8 mouse cellular contexts compared by ENCODE assay signal in the genomic region with DNA sequence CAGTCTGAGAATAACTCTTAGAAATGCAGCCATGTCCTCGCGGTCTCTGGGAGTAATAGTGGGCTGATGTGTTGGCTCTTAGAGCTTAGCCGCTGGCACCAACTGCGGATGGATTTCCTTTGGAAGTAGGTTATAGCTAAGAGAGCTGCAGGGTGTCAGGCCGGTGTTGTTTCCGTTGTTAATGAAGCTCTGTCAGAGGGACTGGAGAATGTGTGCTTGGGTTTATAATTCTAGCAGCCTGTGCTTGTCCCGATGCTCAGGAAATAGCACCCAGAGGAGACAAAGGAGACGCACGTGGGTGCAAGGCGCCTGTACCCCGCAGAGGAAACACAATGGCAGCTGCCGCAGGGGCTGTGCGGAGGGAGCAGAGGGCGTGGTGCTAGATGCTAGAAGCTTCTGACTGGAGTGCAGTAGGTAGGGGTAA. TPM values are rescaled to one million over a fixed set of nuclear protein-coding genes. Genes with fewer than 3 reads are reported as not detected.
DNase-seq lines count a peak whose midpoint lies in the region; ATAC-seq and TF ChIP-seq lines count a peak whose summit lies in the region.

No protein-coding gene starts in this region.

- H3K9me3 ChIP-seq in kidney, postnatal 0 days (replicated peaks; ENCODE audit: low read length): no peaks in the 10 kb centered on the region
- H3K9me3 ChIP-seq in embryonic facial prominence, embryonic 11.5 days (replicated peaks; ENCODE audit: control insufficient read depth, low read length): no peaks in the 10 kb centered on the region
- H3K9me3 ChIP-seq in hindbrain, embryonic 12.5 days (replicated peaks): no peaks in the 10 kb centered on the region

- H3K27ac ChIP-seq in kidney, postnatal 0 days: no peak overlapping the region
- H3K27ac ChIP-seq in embryonic facial prominence, embryonic 11.5 days (replicated peaks; ENCODE audit: low read depth, low read length): no peak overlapping the region
- peak overlapping the region; percentile 81 for H3K27ac ChIP-seq in hindbrain, embryonic 12.5 days

- ATAC-seq in kidney, postnatal 0 days (replicated peaks; ENCODE audit: low FRiP score, low read depth): no peak
- no peak for ATAC-seq in embryonic facial prominence, embryonic 11.5 days (replicated peaks; ENCODE audit: insufficient number of reproducible peaks, low FRiP score, low TSS enrichment, low read depth)
- peak; percentile 68 for ATAC-seq in hindbrain, embryonic 12.5 days (ENCODE audit: low FRiP score)

- intact Hi-C loops in left cerebral cortex, postnatal 36 days (cut with DNase I): loop anchor here (2.0 kb wide), 1 partner anchor 47 kb away; no protein-coding TSS in a partner anchor

- TF ChIP-seq CTCF in kidney, postnatal 0 days (IDR thresholded peaks at IDR 0.05; ENCODE audit: low read depth): no peak

- peak overlapping the region; percentile 36; the same call in 1 of the 2 replicates for H3K4me2 ChIP-seq in kidney, postnatal 0 days (ENCODE audit: low read length)
- peak overlapping the region; percentile 16 for H3K4me2 ChIP-seq in embryonic facial prominence, embryonic 11.5 days (ENCODE audit: low read depth, low read length)
- H3K4me2 ChIP-seq in hindbrain, embryonic 12.5 days (replicated peaks): peak overlapping the region; percentile 37

- DNase-seq in kidney, postnatal 0 days (ENCODE audit: low spot score): peak; percentile 33
- no peak for DNase-seq in kidney, adult 11 months
- DNase-seq in embryonic facial prominence, embryonic 11.5 days (ENCODE audit: low spot score): peak; percentile 33
- DNase-seq in left cerebral cortex, postnatal 36 days (ENCODE audit: low spot score in 2 of 2): peak; percentile 80 to 87
- peak; percentile 91 for DNase-seq in right cerebral cortex, adult 18-20 months
- no peak for DNase-seq in B cell, adult 2 months
- no peak for DNase-seq in urinary bladder, adult 2 months (ENCODE audit: low spot score)

- H3K9ac ChIP-seq in kidney, postnatal 0 days (ENCODE audit: low read depth, low read length): no peak overlapping the region
- peak overlapping the region; percentile 48 for H3K9ac ChIP-seq in embryonic facial prominence, embryonic 11.5 days (replicated peaks; ENCODE audit: low read length)
- H3K9ac ChIP-seq in hindbrain, embryonic 12.5 days: 0 out of 2 replicates have a peak overlapping the region, but pooled peaks have one; percentile 24

- H3K4me1 ChIP-seq in kidney, postnatal 0 days (replicated peaks; ENCODE audit: insufficient read depth, low read length): 0 out of 2 replicates have a peak, but pooled peaks cover 4% of the 10 kb centered on the region
- H3K4me1 ChIP-seq in embryonic facial prominence, embryonic 11.5 days (ENCODE audit: control insufficient read depth, insufficient read depth, low read length): peaks cover 4% of the 10 kb centered on the region
- peaks cover 24% of the 10 kb centered on the region for H3K4me1 ChIP-seq in hindbrain, embryonic 12.5 days

- H3K27me3 ChIP-seq in kidney, postnatal 0 days (ENCODE audit: insufficient read depth, low read length): no peaks in the 10 kb centered on the region
- H3K27me3 ChIP-seq in embryonic facial prominence, embryonic 11.5 days (ENCODE audit: control insufficient read depth, insufficient read depth, low read length): no peaks in the 10 kb centered on the region
- H3K27me3 ChIP-seq in hindbrain, embryonic 12.5 days: no peaks in the 10 kb centered on the region

- H3K4me3 ChIP-seq in kidney, postnatal 0 days (replicated peaks; ENCODE audit: low read depth, low read length): no peak overlapping the region
- no peak overlapping the region for H3K4me3 ChIP-seq in embryonic facial prominence, embryonic 11.5 days (ENCODE audit: low read depth, low read length)
- H3K4me3 ChIP-seq in hindbrain, embryonic 12.5 days: no peak overlapping the region

- 24% methylated on average over 14 of the region's 14 CpGs for WGBS in kidney, postnatal 0 days
- 17% methylated on average over 14 of the region's 14 CpGs for WGBS in embryonic facial prominence, embryonic 11.5 days
- 12% methylated on average over 14 of the region's 14 CpGs for WGBS in hindbrain, embryonic 12.5 days

- no peaks in the 10 kb centered on the region for H3K36me3 ChIP-seq in kidney, postnatal 0 days (ENCODE audit: insufficient read depth, low read length)
- H3K36me3 ChIP-seq in embryonic facial prominence, embryonic 11.5 days (replicated peaks; ENCODE audit: control insufficient read depth, insufficient read depth, low read depth, low read length): no peaks in the 10 kb centered on the region
- H3K36me3 ChIP-seq in hindbrain, embryonic 12.5 days: no peaks in the 10 kb centered on the region

RNA-seq across cellular contexts. Expression of a gene that starts 56.5 kb away (rescaled TPM):
- not detected in 2 replicates for polyA plus RNA-seq in kidney, postnatal 0 days (2015; fragmentation: Nextera tagmentation; extraction: Ambion mirVana)
- not detected in 2 replicates for polyA plus RNA-seq in embryonic facial prominence, embryonic 11.5 days (2014; fragmentation: Nextera tagmentation; extraction: Ambion mirVana)
- polyA plus RNA-seq in hindbrain, embryonic 12.5 days (2016; fragmentation: Nextera tagmentation; extraction: Ambion mirVana): not detected in 2 replicates
- total RNA-seq in left cerebral cortex, postnatal 36 days (2021): not detected
- polyA plus RNA-seq in urinary bladder, adult 2 months (2012; rRNA removed): not detected in 2 replicates

Comparison
In these comparisons a context has a peak if more than half of its experiments do, and no peak if none do; other contexts are left out.
1. DNase-seq: peak in kidney, postnatal 0 days (single experiment), embryonic facial prominence, embryonic 11.5 days (single experiment), left cerebral cortex, postnatal 36 days (2 of 2) and right cerebral cortex, adult 18-20 months (single experiment); none in kidney, adult 11 months (single experiment), B cell, adult 2 months (0 of 2) and urinary bladder, adult 2 months (single experiment).
2. Peak in every context shown above with its lines, with median percentiles within 50 percentile points of each other: H3K4me2 ChIP-seq.